8 mouse cellular contexts compared by ENCODE assay signal in genomic region chr15:79545921-79546399, GRCm38 (mm10). TPM values are rescaled to one million over a fixed set of nuclear protein-coding genes. Genes with fewer than 3 reads are reported as not detected.
DNase-seq lines count a peak whose midpoint lies in the region; ATAC-seq lines count a peak whose summit lies in the region.

No protein-coding gene starts in this region.

- H3K4me3 ChIP-seq in forebrain, embryonic 11.5 days (ENCODE audit: low read depth, low read length) = peak overlapping the region; percentile 96
- H3K4me3 ChIP-seq in stomach, embryonic 14.5 days (ENCODE audit: low read depth, low read length) = peak overlapping the region; percentile 95

- peak overlapping the region; percentile 99 for H3K9ac ChIP-seq in forebrain, embryonic 11.5 days (ENCODE audit: low read length)
- peak overlapping the region; percentile 97 for H3K9ac ChIP-seq in stomach, embryonic 14.5 days (replicated peaks; ENCODE audit: low read depth, low read length)

- H3K4me2 ChIP-seq in forebrain, embryonic 11.5 days (ENCODE audit: low read depth, low read length, severe bottlenecking) = peak overlapping the region; percentile 83
- peak overlapping the region; percentile 80 for H3K4me2 ChIP-seq in stomach, embryonic 14.5 days (replicated peaks; ENCODE audit: low read depth, low read length)

- under 1% methylated on average over 45 of the region's 52 CpGs for WGBS in forebrain, embryonic 11.5 days
- WGBS in stomach, embryonic 14.5 days = under 1% methylated on average over 50 of the region's 52 CpGs

- H3K27me3 ChIP-seq in forebrain, embryonic 11.5 days (ENCODE audit: control insufficient read depth, insufficient read depth, low read length) = no peaks in the 10 kb centered on the region
- no peaks in the 10 kb centered on the region for H3K27me3 ChIP-seq in stomach, embryonic 14.5 days (ENCODE audit: control insufficient read depth, insufficient read depth, low read length)

- H3K9me3 ChIP-seq in forebrain, embryonic 11.5 days (ENCODE audit: control insufficient read depth, low read length) = no peaks in the 10 kb centered on the region
- no peaks in the 10 kb centered on the region for H3K9me3 ChIP-seq in stomach, embryonic 14.5 days (ENCODE audit: control insufficient read depth, low read depth, low read length)

- intact Hi-C loops in heart, postnatal 14 days (cut with DNase I) = loop anchor here (5.0 kb wide), 1 partner anchor 34 kb away; no protein-coding TSS in a partner anchor
- intact Hi-C loops in left cerebral cortex, postnatal 4 days (cut with DNase I) = loop anchor here (10.0 kb wide), 1 partner anchor 59 kb away; the partner anchor contains the start of gene Dmc1

- ATAC-seq in forebrain, embryonic 11.5 days (replicated peaks; ENCODE audit: low FRiP score) = peak; percentile 68
- ATAC-seq in megakaryocyte progenitor cell, adult 5-6 weeks (replicated peaks; ENCODE audit: poor library complexity) = peak; percentile 14; the same call in 1 of the 2 replicates
- ATAC-seq in stomach, embryonic 14.5 days (ENCODE audit: insufficient number of reproducible peaks, insufficient read depth, low FRiP score, low read depth) = peak; percentile 43; the same call in 1 of the 2 replicates

- DNase-seq in thymus, postnatal 0 days (ENCODE audit: low spot score) = peak; percentile 61
- no peak for DNase-seq in thymus, postnatal 36 days
- peak; percentile 66 for DNase-seq in brain, adult 2 months (ENCODE audit: low read depth, low spot score)
- DNase-seq in forebrain, embryonic 11.5 days (ENCODE audit: low spot score) = no peak
- DNase-seq in heart, postnatal 14 days = peak; percentile 83 to 84
- peak; percentile 77 for DNase-seq in left cerebral cortex, postnatal 4 days

- peaks cover 16% of the 10 kb centered on the region for H3K36me3 ChIP-seq in forebrain, embryonic 11.5 days (ENCODE audit: control insufficient read depth, insufficient read depth, low read length)
- peaks cover 32% of the 10 kb centered on the region for H3K36me3 ChIP-seq in stomach, embryonic 14.5 days (ENCODE audit: control insufficient read depth, insufficient read depth, low read length)

- H3K27ac ChIP-seq in forebrain, embryonic 11.5 days (ENCODE audit: low read depth, low read length) = peak overlapping the region; percentile 93
- H3K27ac ChIP-seq in stomach, embryonic 14.5 days (ENCODE audit: low read length) = peak overlapping the region; percentile 99

- peaks cover 9% of the 10 kb centered on the region for H3K4me1 ChIP-seq in forebrain, embryonic 11.5 days (replicated peaks; ENCODE audit: control insufficient read depth, insufficient read depth, low read length)
- H3K4me1 ChIP-seq in stomach, embryonic 14.5 days (ENCODE audit: control insufficient read depth, insufficient read depth, low read length) = peaks cover 16% of the 10 kb centered on the region

RNA-seq across cellular contexts. Expression of gene Ddx17, which starts 0.6 kb away (rescaled TPM):
- 42.1 and 47.2 TPM in 2 replicates for polyA plus RNA-seq in thymus, postnatal 0 days (2015; fragmentation: Nextera tagmentation; extraction: Ambion mirVana)
- 109 TPM in 2 replicates for polyA plus RNA-seq in forebrain, embryonic 11.5 days (2014; fragmentation: Nextera tagmentation; extraction: Ambion mirVana)
- total RNA-seq in heart, postnatal 14 days (2021) = 100 to 1,000 TPM; 156 to 161 TPM
- total RNA-seq in left cerebral cortex, postnatal 4 days (2021) = 100 to 1,000 TPM; 446 to 452 TPM
- total RNA-seq in megakaryocyte progenitor cell, adult 5-6 weeks (2015) = 87.0 and 97.1 TPM in 2 replicates
- 129 and 165 TPM in 2 replicates for total RNA-seq in megakaryocyte progenitor cell, adult 5-6 weeks (2017)
- 106 and 113 TPM in 2 replicates for polyA plus RNA-seq in stomach, embryonic 14.5 days (2014; fragmentation: Nextera tagmentation; extraction: Ambion mirVana)

RNA-seq across cellular contexts. Expression of gene Kdelr3, which starts 29.7 kb away (rescaled TPM):
- polyA plus RNA-seq in thymus, postnatal 0 days (2015; fragmentation: Nextera tagmentation; extraction: Ambion mirVana) = 9.5 and 11.6 TPM in 2 replicates
- 9.7 and 10.3 TPM in 2 replicates for polyA plus RNA-seq in forebrain, embryonic 11.5 days (2014; fragmentation: Nextera tagmentation; extraction: Ambion mirVana)
- 10 to 100 TPM; 13.0 to 13.5 TPM for total RNA-seq in heart, postnatal 14 days (2021)
- total RNA-seq in left cerebral cortex, postnatal 4 days (2021) = under 1 TPM; 0.72 to 0.91 TPM
- 0.12 TPM in 1 of 2 replicates, not detected in the other for total RNA-seq in megakaryocyte progenitor cell, adult 5-6 weeks (2015)
- 0.21 and 0.30 TPM in 2 replicates for total RNA-seq in megakaryocyte progenitor cell, adult 5-6 weeks (2017)
- polyA plus RNA-seq in stomach, embryonic 14.5 days (2014; fragmentation: Nextera tagmentation; extraction: Ambion mirVana) = 82.3 and 83.9 TPM in 2 replicates

RNA-seq across cellular contexts. Expression of gene Kcnj4, which starts 40.9 kb away (rescaled TPM):
- not detected in 2 replicates for polyA plus RNA-seq in thymus, postnatal 0 days (2015; fragmentation: Nextera tagmentation; extraction: Ambion mirVana)
- polyA plus RNA-seq in forebrain, embryonic 11.5 days (2014; fragmentation: Nextera tagmentation; extraction: Ambion mirVana) = not detected in 2 replicates
- total RNA-seq in heart, postnatal 14 days (2021) = under 1 TPM; 0.10 to 0.33 TPM
- total RNA-seq in left cerebral cortex, postnatal 4 days (2021) = 10 to 100 TPM; 29.9 to 39.5 TPM
- total RNA-seq in megakaryocyte progenitor cell, adult 5-6 weeks (2015) = not detected in 2 replicates
- total RNA-seq in megakaryocyte progenitor cell, adult 5-6 weeks (2017) = not detected in 2 replicates
- polyA plus RNA-seq in stomach, embryonic 14.5 days (2014; fragmentation: Nextera tagmentation; extraction: Ambion mirVana) = not detected in 2 replicates

RNA-seq across cellular contexts. Expression of gene Dmc1, which starts 58.9 kb away (rescaled TPM):
- 3.2 and 4.2 TPM in 2 replicates for polyA plus RNA-seq in thymus, postnatal 0 days (2015; fragmentation: Nextera tagmentation; extraction: Ambion mirVana)
- 1.5 and 1.6 TPM in 2 replicates for polyA plus RNA-seq in forebrain, embryonic 11.5 days (2014; fragmentation: Nextera tagmentation; extraction: Ambion mirVana)
- under 1 TPM in 1 of 2 experiments, not detected in 1; 0.73 TPM for total RNA-seq in heart, postnatal 14 days (2021)
- 1 to 10 TPM; 1.6 to 2.3 TPM for total RNA-seq in left cerebral cortex, postnatal 4 days (2021)
- total RNA-seq in megakaryocyte progenitor cell, adult 5-6 weeks (2015) = 3.4 and 3.5 TPM in 2 replicates
- total RNA-seq in megakaryocyte progenitor cell, adult 5-6 weeks (2017) = 2.9 and 4.0 TPM in 2 replicates
- 2.8 and 3.8 TPM in 2 replicates for polyA plus RNA-seq in stomach, embryonic 14.5 days (2014; fragmentation: Nextera tagmentation; extraction: Ambion mirVana)

Comparison
In these comparisons a context has a peak if more than half of its experiments do, and no peak if none do; other contexts are left out.
1. DNase-seq: peak in thymus, postnatal 0 days (single experiment), brain, adult 2 months (single experiment), heart, postnatal 14 days (2 of 2) and left cerebral cortex, postnatal 4 days (single experiment); none in thymus, postnatal 36 days (0 of 2) and forebrain, embryonic 11.5 days (single experiment).
2. ATAC-seq: peak in every context shown above with its lines; median percentile 68 in forebrain, embryonic 11.5 days; 43 in stomach, embryonic 14.5 days; 14 in megakaryocyte progenitor cell, adult 5-6 weeks.
3. RNA of gene Kdelr3, which starts 29.7 kb away (total RNA-seq): 13.0 to 13.5 TPM in heart, postnatal 14 days; 0.72 to 0.91 TPM in left cerebral cortex, postnatal 4 days and 0.12 to 0.30 TPM in megakaryocyte progenitor cell, adult 5-6 weeks; every median in the first group is over 4 times any median in the second.
4. RNA of gene Kcnj4, which starts 40.9 kb away (total RNA-seq): 29.9 to 39.5 TPM in left cerebral cortex, postnatal 4 days; 0.10 to 0.33 TPM in heart, postnatal 14 days and not detected in megakaryocyte progenitor cell, adult 5-6 weeks; every median in the first group is over 10 times any median in the second.